Mouse (Mus musculus) adrenal gland, postnatal 25 days (tissue): ENCODE data around the gene Lamc2. TPM values are rescaled to one million over a fixed set of nuclear protein-coding genes. Genes with fewer than 3 reads are reported as not detected.

Experiments
- DNase-seq: peaks from one replicate; pipeline ENCODE4 v3.0.0; 2021; ENCODE audit warnings: mixed read lengths
- total RNA-seq: library from RNA; stranded (reverse); gene quantifications from 2 replicates; pipeline ENCODE4 v1.2.3, GENCODE M21; 2021

Lamc2 gene
- total RNA-seq, 1 experiment from 2014 or later, result 0.27 TPM

- peak; percentile 92 for DNase-seq
These were observed 11.4 kb downstream of the Lamc2 start for GRCm38 (mm10) chr1:153174801-153175200.

GRCm38 (mm10) chr1:153173276-153173675, 13.0 kb downstream of the Lamc2 start:
- DNase-seq, result peak; percentile 78

GRCm38 (mm10) chr1:153172291-153172731, 13.9 kb downstream of the Lamc2 start:
- no peak for DNase-seq

- DNase-seq, result no peak
These were observed 15.2 kb downstream of the Lamc2 start for GRCm38 (mm10) chr1:153171011-153171410.

GRCm38 (mm10) chr1:153168293-153168692, 18.0 kb downstream of the Lamc2 start:
- DNase-seq, result no peak

- DNase-seq, result no peak
These were observed 22.4 kb downstream of the Lamc2 start for GRCm38 (mm10) chr1:153163831-153164230.

- no peak for DNase-seq
These were observed 27.1 kb downstream of the Lamc2 start for GRCm38 (mm10) chr1:153159137-153159536.

GRCm38 (mm10) chr1:153157021-153157623, 29.1 kb downstream of the Lamc2 start:
- no peak for DNase-seq

GRCm38 (mm10) chr1:153155364-153155763, 30.9 kb downstream of the Lamc2 start:
- no peak for DNase-seq

- peak; percentile 35 for DNase-seq
These were observed 32.6 kb downstream of the Lamc2 start for GRCm38 (mm10) chr1:153153619-153154137.

- no peak for DNase-seq
These were observed 33.7 kb downstream of the Lamc2 start for GRCm38 (mm10) chr1:153152594-153152993.

GRCm38 (mm10) chr1:153145791-153146190, 40.5 kb downstream of the Lamc2 start:
- DNase-seq, result no peak

GRCm38 (mm10) chr1:153144021-153144420, 42.2 kb downstream of the Lamc2 start:
- DNase-seq, result no peak

- no peak for DNase-seq
These were observed 45.5 kb downstream of the Lamc2 start for GRCm38 (mm10) chr1:153140747-153141228.

- no peak for DNase-seq
These were observed 46.0 kb downstream of the Lamc2 start for GRCm38 (mm10) chr1:153140265-153140664.

GRCm38 (mm10) chr1:153139635-153140034, 46.6 kb downstream of the Lamc2 start:
- DNase-seq, result no peak

- no peak for DNase-seq
These were observed 47.8 kb downstream of the Lamc2 start for GRCm38 (mm10) chr1:153138486-153138885.

- no peak for DNase-seq
These were observed 49.6 kb downstream of the Lamc2 start for GRCm38 (mm10) chr1:153136647-153137046.

- DNase-seq, result no peak
These were observed 52.1 kb downstream of the Lamc2 start for GRCm38 (mm10) chr1:153133865-153134781.

GRCm38 (mm10) chr1:153129992-153130713, 56.1 kb downstream of the Lamc2 start:
- DNase-seq, result peak; percentile 62

GRCm38 (mm10) chr1:153128780-153129179, 57.5 kb downstream of the Lamc2 start:
- DNase-seq, result no peak

- no peak for DNase-seq
These were observed 58.6 kb downstream of the Lamc2 start for GRCm38 (mm10) chr1:153127622-153128021.
